Mouse (Mus musculus): ENCODE data around the gene Sirt2. TPM values are rescaled to one million over a fixed set of nuclear protein-coding genes. Genes with fewer than 3 reads are reported as not detected.
A peak's percentile ranks its signal among the peaks of the same experiment; 100 is the strongest.

Gene Sirt2
- polyA plus RNA-seq, 2 experiments: 18.5 to 21.3 TPM

- Histone ChIP-seq H3K27ac (no peak within 1 kb of the TSS), H3K4me2 (ENCODE audit: low read depth) (no peak within 1 kb of the TSS), H3K9me3 (ENCODE audit: control insufficient read depth, low read length) (no peaks in the 10 kb centered on the region), H3K4me1 (replicated peaks; ENCODE audit: control insufficient read depth in 2 of 2, insufficient read depth in 2 of 2, low read length in 1 of 2) (peaks cover 0 to 3% of the 10 kb centered on the region in 2 experiments; a peak in 1 of 4 replicates), H3K36me3 (replicated peaks; ENCODE audit: control insufficient read depth, insufficient read depth, low read depth) (no peaks in the 10 kb centered on the region), H3K27me3 (ENCODE audit: control insufficient read depth, insufficient read depth, low read length) (no peaks in the 10 kb centered on the region), H3K9ac (replicated peaks) (no peak within 1 kb of the TSS), H3K4me3 (ENCODE audit: insufficient read depth in 1 of 2, low read depth in 2 of 2, low read length in 2 of 2) (no peak within 1 kb of the TSS)
- no peak for DNase-seq (ENCODE audit: low read depth in 3 of 3, low spot score in 3 of 3)
- TF ChIP-seq EP300 (IDR thresholded peaks at IDR 0.05; ENCODE audit: low read depth) (no peak), CTCF (IDR thresholded peaks at IDR 0.05; ENCODE audit: low read depth) (no peak)
- WGBS (ENCODE audit: insufficient replicate concordance): 38% methylated on average over 5 of the region's 5 CpGs
- no peak for ATAC-seq (ENCODE audit: insufficient read depth)
Measured at GRCm38 (mm10) chr7:28788307-28789195, 22.0 kb downstream of the Sirt2 start, which contains the start of gene Rinl. Gene Rinl, plus strand, starts transcription at chr7:28788969.

GRCm38 (mm10) chr7:28789235-28789634 is 22.7 kb downstream of the Sirt2 start:
- Histone ChIP-seq H3K4me1 (replicated peaks; ENCODE audit: control insufficient read depth in 2 of 2, insufficient read depth in 2 of 2, low read length in 1 of 2) (peaks cover 0 to 3% of the 10 kb centered on the region in 2 experiments; a peak in 1 of 4 replicates), H3K9me3 (ENCODE audit: control insufficient read depth, low read length) (no peaks in the 10 kb centered on the region), H3K4me3 (ENCODE audit: insufficient read depth in 1 of 2, low read depth in 2 of 2, low read length in 2 of 2) (no peak overlapping the region), H3K9ac (replicated peaks) (no peak overlapping the region), H3K27ac (no peak overlapping the region), H3K4me2 (ENCODE audit: low read depth) (no peak overlapping the region), H3K36me3 (replicated peaks; ENCODE audit: control insufficient read depth, insufficient read depth, low read depth) (no peaks in the 10 kb centered on the region), H3K27me3 (ENCODE audit: control insufficient read depth, insufficient read depth, low read length) (no peaks in the 10 kb centered on the region)
- WGBS (ENCODE audit: insufficient replicate concordance): 78% methylated on average over 3 of the region's 3 CpGs
- TF ChIP-seq CTCF (IDR thresholded peaks at IDR 0.05; ENCODE audit: low read depth) (no peak), EP300 (IDR thresholded peaks at IDR 0.05; ENCODE audit: low read depth) (no peak)
- ATAC-seq (ENCODE audit: insufficient read depth): no peak
- no peak for DNase-seq (ENCODE audit: low read depth in 3 of 3, low spot score in 3 of 3)

- H3K27ac ChIP-seq: no peak overlapping the region
- TF ChIP-seq CTCF (IDR thresholded peaks at IDR 0.05; ENCODE audit: low read depth): peak; percentile 53
- TF ChIP-seq EP300 (IDR thresholded peaks at IDR 0.05; ENCODE audit: low read depth): no peak
- no peak overlapping the region for H3K4me3 ChIP-seq (ENCODE audit: insufficient read depth in 1 of 2, low read depth in 2 of 2, low read length in 2 of 2)
- H3K27me3 ChIP-seq (ENCODE audit: control insufficient read depth, insufficient read depth, low read length): no peaks in the 10 kb centered on the region
- no peak overlapping the region for H3K9ac ChIP-seq (replicated peaks)
- DNase-seq (ENCODE audit: low read depth in 3 of 3, low spot score in 3 of 3): no peak
- no peaks in the 10 kb centered on the region for H3K9me3 ChIP-seq (ENCODE audit: control insufficient read depth, low read length)
- no peak overlapping the region for H3K4me2 ChIP-seq (ENCODE audit: low read depth)
- H3K4me1 ChIP-seq (replicated peaks; ENCODE audit: control insufficient read depth in 2 of 2, insufficient read depth in 2 of 2, low read length in 1 of 2): peaks cover 0 to 3% of the 10 kb centered on the region in 2 experiments; a peak in 1 of 4 replicates
- H3K36me3 ChIP-seq (replicated peaks; ENCODE audit: control insufficient read depth, insufficient read depth, low read depth): no peaks in the 10 kb centered on the region
- ATAC-seq (ENCODE audit: insufficient read depth): 0 out of 2 replicates have a peak, but pooled peaks have one; percentile 19
- 48% methylated on average over 8 of the region's 8 CpGs for WGBS (ENCODE audit: insufficient replicate concordance)
Measured at GRCm38 (mm10) chr7:28790066-28790806, 23.7 kb downstream of the Sirt2 start.

- H3K27me3 ChIP-seq (ENCODE audit: control insufficient read depth, insufficient read depth, low read length): no peaks in the 10 kb centered on the region
- no peak overlapping the region for H3K4me3 ChIP-seq (ENCODE audit: insufficient read depth in 1 of 2, low read depth in 2 of 2, low read length in 2 of 2)
- no peak overlapping the region for H3K4me2 ChIP-seq (ENCODE audit: low read depth)
- H3K9ac ChIP-seq (replicated peaks): no peak overlapping the region
- no peaks in the 10 kb centered on the region for H3K36me3 ChIP-seq (replicated peaks; ENCODE audit: control insufficient read depth, insufficient read depth, low read depth)
- DNase-seq (ENCODE audit: low read depth in 3 of 3, low spot score in 3 of 3) (no peak), ATAC-seq (ENCODE audit: insufficient read depth) (no peak)
- no peak for TF ChIP-seq EP300 (IDR thresholded peaks at IDR 0.05; ENCODE audit: low read depth)
- no peak for TF ChIP-seq CTCF (IDR thresholded peaks at IDR 0.05; ENCODE audit: low read depth)
- no peaks in the 10 kb centered on the region for H3K9me3 ChIP-seq (ENCODE audit: control insufficient read depth, low read length)
- H3K4me1 ChIP-seq (replicated peaks; ENCODE audit: control insufficient read depth in 2 of 2, insufficient read depth in 2 of 2, low read length in 1 of 2): peaks cover 3 to 7% of the 10 kb centered on the region in 2 experiments
- no peak overlapping the region for H3K27ac ChIP-seq
Measured at GRCm38 (mm10) chr7:28791706-28792105, 25.2 kb downstream of the Sirt2 start.
